Mouse (Mus musculus) ES-E14 (cell line): ENCODE measurements around the gene Rpa2. TPM values are rescaled to one million over a fixed set of nuclear protein-coding genes. Genes with fewer than 3 reads are reported as not detected.

Experiments used
- DNase-seq: peaks from one replicate; pipeline ENCODE4 v3.0.0-alpha.2; 2013; ENCODE audit warnings: low read depth, low spot score
- H3K27ac ChIP-seq: 2 replicates; pipeline ENCODE4 v1.5.1; 2012; ENCODE audit warnings: low read depth, mild to moderate bottlenecking, low read length, moderate library complexity, mixed read lengths; ENCODE audit not compliant: poor library complexity, insufficient read depth, severe bottlenecking
- H3K36me3 ChIP-seq: 2 replicates; pipeline ENCODE4 v1.6.1; 2012; ENCODE audit warnings: mild to moderate bottlenecking, low read length, moderate library complexity, mixed read lengths; ENCODE audit not compliant: control insufficient read depth, poor library complexity, insufficient read depth, severe bottlenecking
- H3K4me1 ChIP-seq, 2 experiments: fragments of 150-350 bp in 1 of 2; sonication (generic) in 1 of 2; 2 replicates each; pipeline ENCODE4 v1.6.1; 2012; ENCODE audit warnings: low read length in 2 of 2, mild to moderate bottlenecking in 1 of 2, mixed read lengths in 1 of 2; ENCODE audit not compliant: control insufficient read depth in 2 of 2, insufficient read depth in 2 of 2, poor library complexity in 1 of 2
- H3K4me3 ChIP-seq, 2 experiments: fragments of 150-350 bp in 1 of 2; sonication (generic) in 1 of 2; 2 replicates each; pipeline ENCODE4 v1.5.1; 2012; ENCODE audit warnings: low read length in 2 of 2, low read depth in 1 of 2, mild to moderate bottlenecking in 1 of 2, mixed read lengths in 1 of 2; ENCODE audit not compliant: insufficient read depth in 1 of 2, poor library complexity in 1 of 2, severe bottlenecking in 1 of 2
- H3K9ac ChIP-seq: 2 replicates; pipeline ENCODE4 v1.6.1; 2012; ENCODE audit warnings: low read depth, mild to moderate bottlenecking, low read length, mixed read lengths; ENCODE audit not compliant: poor library complexity, insufficient read depth, severe bottlenecking
- H3K9me3 ChIP-seq: fragments of 150-350 bp; sonication (generic); 2 replicates; pipeline ENCODE4 v1.6.1; 2012; ENCODE audit warnings: low read depth, mild to moderate bottlenecking, low read length; ENCODE audit not compliant: control insufficient read depth, insufficient read depth
- CHD2 ChIP-seq: IDR thresholded peaks from 2 replicates; pipeline ENCODE4 v1.6.1; 2014; ENCODE audit warnings: mild to moderate bottlenecking, low read depth, low read length, inconsistent platforms
- HCFC1 ChIP-seq: IDR thresholded peaks from 2 replicates; pipeline ENCODE4 v1.6.1; 2012; ENCODE audit warnings: low read length, inconsistent platforms, borderline replicate concordance; ENCODE audit not compliant: insufficient read depth
- MAFK ChIP-seq: IDR thresholded peaks from 2 replicates; pipeline ENCODE4 v1.6.1; 2014; ENCODE audit warnings: mild to moderate bottlenecking, low read depth, low read length, inconsistent platforms; ENCODE audit not compliant: insufficient read depth
- ZC3H11A ChIP-seq: IDR thresholded peaks from 2 replicates; pipeline ENCODE4 v1.6.1; 2012; ENCODE audit warnings: low read depth, mild to moderate bottlenecking, inconsistent platforms, low read length, borderline replicate concordance
- ZNF384 ChIP-seq: IDR thresholded peaks from 2 replicates; pipeline ENCODE4 v1.6.1; 2012; ENCODE audit warnings: low read depth, low read length, inconsistent platforms
- in situ Hi-C, 2 experiments: fragments of 600-800 bp; cut with MboI; formaldehyde crosslinking; loops; one replicate each; pipeline ENCODE4 v1.15.1; 2025; ENCODE audit warnings: low sequenced_read_pairs in 2 of 2, inconsistent platforms in 1 of 2; ENCODE audit not compliant: unreplicated experiment in 2 of 2
- total RNA-seq: library from RNA; depleted of rRNA; stranded (reverse); fragments of 300-350 nt; gene quantifications from 2 replicates; pipeline ENCODE4 v1.2.3, GENCODE M21; 2012

Rpa2 gene
- total RNA-seq, 1 experiment = 112 TPM

GRCm38 (mm10) chr4:132774905-132775304, 6.8 kb downstream of the Rpa2 start:
- no peak for DNase-seq
- Histone ChIP-seq H3K9ac (no peak overlapping the region), H3K9me3 (no peaks in the 10 kb centered on the region), H3K27ac (no peak overlapping the region), H3K4me1 (no peaks in the 10 kb centered on the region), H3K36me3 (peaks cover 81% of the 10 kb centered on the region), H3K4me3 (no peak overlapping the region)
- in situ Hi-C loops = loop anchor here in 1 of 2 experiments (5.0 kb wide), 1 partner anchor 57 kb away; no protein-coding TSS in a partner anchor
- TF ChIP-seq CHD2 = no peak
- no peak for TF ChIP-seq ZNF384
- TF ChIP-seq HCFC1 = no peak
- no peak for TF ChIP-seq MAFK

DNA sequence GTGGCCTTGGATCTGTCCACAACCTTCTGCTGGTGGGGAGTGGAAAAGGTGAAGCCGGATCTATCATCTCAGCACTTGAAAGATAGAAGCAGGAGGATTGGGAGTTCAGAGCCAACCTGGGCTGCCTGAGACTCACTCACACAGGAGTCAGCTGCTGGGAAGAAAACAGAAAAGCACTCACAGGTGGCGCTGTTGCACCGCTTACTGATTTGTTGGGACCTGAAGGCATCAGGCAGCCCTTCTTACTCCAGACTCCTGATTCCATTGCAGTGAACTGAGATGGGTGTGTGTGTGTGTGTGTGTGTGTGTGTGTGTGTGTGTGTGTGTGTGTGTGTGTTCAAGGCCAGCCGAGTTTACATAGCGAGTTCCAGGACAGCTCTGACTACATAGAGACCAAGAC, 8.6 kb downstream of the Rpa2 start:
- DNase-seq = peak; percentile 76
- H3K9ac ChIP-seq = no peak overlapping the region
- no peak overlapping the region for H3K4me3 ChIP-seq
- no peak overlapping the region for H3K27ac ChIP-seq
- H3K9me3 ChIP-seq = no peaks in the 10 kb centered on the region
- in situ Hi-C loops = loop anchor here in 1 of 2 experiments (5.0 kb wide), 1 partner anchor 56 kb away; no protein-coding TSS in a partner anchor
- H3K36me3 ChIP-seq = peaks cover 68% of the 10 kb centered on the region
- H3K4me1 ChIP-seq = no peaks in the 10 kb centered on the region
- no peak for TF ChIP-seq ZNF384
- TF ChIP-seq ZC3H11A = no peak
- TF ChIP-seq CHD2 = no peak
- no peak for TF ChIP-seq MAFK
- TF ChIP-seq HCFC1 = no peak

DNA sequence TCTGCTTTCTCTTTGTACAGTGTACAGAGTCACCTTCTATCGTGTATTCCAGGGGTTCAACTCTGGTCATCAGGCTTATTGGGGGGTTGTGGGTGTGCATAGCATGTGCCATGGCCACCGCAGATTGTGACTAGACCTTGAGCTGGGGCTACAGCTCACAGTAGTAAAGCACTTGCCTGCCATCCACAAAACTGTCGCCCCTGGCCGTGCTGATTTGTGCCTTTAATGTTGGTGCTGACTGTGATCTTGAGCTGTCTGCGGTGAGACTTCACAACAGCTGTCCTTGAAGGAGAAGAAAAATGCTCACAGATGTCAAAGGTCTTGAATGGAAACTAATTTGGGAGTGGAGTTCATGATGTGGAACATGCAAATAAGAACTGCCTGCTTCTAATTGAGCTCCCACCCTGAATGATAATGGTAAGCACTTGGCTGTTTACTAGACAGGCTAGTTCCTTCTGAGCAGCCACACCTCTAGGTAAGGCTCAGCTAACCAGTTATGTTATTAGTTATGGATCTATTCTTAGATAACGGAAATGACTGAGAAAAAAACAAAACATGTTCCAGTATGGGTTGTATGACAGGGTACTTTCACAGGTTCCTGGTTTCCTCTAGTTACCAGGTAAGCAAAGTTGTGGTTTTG, 10.6 kb downstream of the Rpa2 start:
- no peak for TF ChIP-seq ZC3H11A
- TF ChIP-seq ZNF384 = no peak
- TF ChIP-seq HCFC1 = no peak
- no peak for TF ChIP-seq CHD2
- TF ChIP-seq MAFK = no peak
- H3K9ac ChIP-seq = no peak overlapping the region
- in situ Hi-C loops = loop anchor here in 1 of 2 experiments (5.0 kb wide), 1 partner anchor 54 kb away; no protein-coding TSS in a partner anchor
- H3K4me1 ChIP-seq = no peaks in the 10 kb centered on the region
- peaks cover 58% of the 10 kb centered on the region for H3K36me3 ChIP-seq
- H3K4me3 ChIP-seq = no peak overlapping the region
- H3K9me3 ChIP-seq = no peaks in the 10 kb centered on the region
- H3K27ac ChIP-seq = no peak overlapping the region
- no peak for DNase-seq

- Histone ChIP-seq H3K9ac (no peak overlapping the region), H3K9me3 (no peaks in the 10 kb centered on the region), H3K4me3 (no peak overlapping the region), H3K27ac (no peak overlapping the region), H3K4me1 (no peaks in the 10 kb centered on the region), H3K36me3 (peaks cover 46% of the 10 kb centered on the region)
- DNase-seq = no peak
- in situ Hi-C loops = no loop called here
- TF ChIP-seq ZC3H11A (no peak), ZNF384 (no peak), CHD2 (no peak), MAFK (no peak), HCFC1 (no peak)
Measured at GRCm38 (mm10) chr4:132780288-132780687, 12.2 kb downstream of the Rpa2 start.

DNA sequence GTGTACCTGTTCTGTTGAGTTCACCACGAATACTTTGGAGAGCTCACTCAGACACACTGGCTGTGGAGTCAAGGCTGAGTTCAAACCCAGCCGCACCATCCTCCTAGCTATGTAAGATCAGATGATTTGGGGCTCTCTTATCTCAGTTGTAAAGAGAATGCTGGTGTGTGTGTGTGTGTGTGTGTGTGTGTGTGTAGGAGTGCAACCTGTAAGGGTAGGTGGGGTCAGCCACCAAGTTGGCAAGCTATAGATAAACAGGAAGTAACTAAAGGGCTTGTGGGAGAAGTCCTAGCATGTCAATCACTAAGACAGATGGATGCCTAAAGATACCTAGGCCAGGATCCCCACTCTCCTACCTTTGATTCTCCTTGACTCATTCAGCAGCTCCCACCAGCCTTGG, 15.6 kb downstream of the Rpa2 start:
- Histone ChIP-seq H3K9me3 (no peaks in the 10 kb centered on the region), H3K27ac (no peak overlapping the region), H3K4me1 (no peaks in the 10 kb centered on the region), H3K4me3 (no peak overlapping the region), H3K9ac (no peak overlapping the region), H3K36me3 (peaks cover 12% of the 10 kb centered on the region)
- DNase-seq = no peak
- in situ Hi-C loops = no loop called here
- no peak for TF ChIP-seq ZC3H11A
- TF ChIP-seq CHD2 = no peak
- TF ChIP-seq ZNF384 = no peak
- no peak for TF ChIP-seq MAFK
- TF ChIP-seq HCFC1 = no peak
